Mouse (Mus musculus): Measurements from ENCODE around the gene V1rd19. TPM values are rescaled to one million over a fixed set of nuclear protein-coding genes. Genes with fewer than 3 reads are reported as not detected.
A peak's percentile ranks its signal among the peaks of the same experiment; 100 is the strongest.
"Not testable (repeated sequence)": the region's sequence is repeated elsewhere in the genome, so short reads cannot be mapped to it uniquely, and the experiment has no call there.

V1rd19 gene
- not detected for total RNA-seq (2021)

DNA sequence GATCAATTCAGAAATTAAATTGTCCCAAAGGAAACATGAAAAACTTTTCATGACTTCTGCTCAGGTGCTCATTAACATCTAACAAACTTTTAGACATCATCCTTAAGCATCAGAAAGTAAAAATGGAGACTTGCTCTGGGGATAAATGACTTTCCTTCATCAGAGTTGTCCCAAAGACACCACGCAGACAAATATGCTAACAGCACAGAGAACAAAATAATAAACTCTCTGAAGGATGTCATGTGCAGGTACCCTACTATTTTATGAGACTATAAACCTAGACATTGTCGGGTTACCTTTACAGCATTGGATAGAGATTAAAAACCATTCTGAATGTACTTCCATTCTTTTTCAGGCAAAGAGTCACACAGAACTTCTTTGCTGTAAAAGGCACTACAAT, at the start of gene V1rd19:
V1rd19 (plus strand) TSS at position 301 of the 400 bp plus-strand sequence.
- DNase-seq, result no peak
- intact Hi-C loops (cut with DNase I), result no loop called here

- intact Hi-C loops (cut with DNase I), result loop anchor here (5.0 to 10.0 kb wide), 2 partner anchors 257 to 329 kb away; no protein-coding TSS in a partner anchor
These were observed 33.4 kb upstream of the V1rd19 start for GRCm38 (mm10) chr7:23968044-23968443.

DNA sequence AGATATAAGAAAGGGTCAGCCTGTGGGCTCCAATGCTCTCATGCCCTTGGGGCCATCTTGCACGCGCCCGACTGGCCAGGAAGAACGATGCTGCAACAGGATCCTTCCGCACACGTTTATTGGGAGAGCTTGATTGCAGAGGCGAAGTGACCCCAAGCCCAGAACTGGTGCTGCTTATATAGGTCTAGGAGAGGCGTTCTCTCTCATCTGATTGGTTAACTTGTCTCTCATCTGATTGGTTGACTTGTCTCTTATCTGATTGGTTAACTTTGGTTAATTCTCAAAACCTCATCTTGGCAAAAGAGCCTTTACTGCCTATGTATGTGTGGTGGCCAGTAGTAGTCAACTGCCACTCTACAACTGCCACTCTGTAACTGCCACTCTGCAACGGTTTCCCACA, 27.2 kb upstream of the V1rd19 start, which contains the start of gene Vmn1r181:
Vmn1r181 (plus strand) TSS at position 301 of the 400 bp plus-strand sequence.
- intact Hi-C loops (cut with DNase I); DNase-seq: not testable (repeated sequence)

More at GRCm38 (mm10) chr7:23968044-23968443, 33.4 kb upstream of the V1rd19 start:
- peak; percentile 3 to 11 for DNase-seq

DNA sequence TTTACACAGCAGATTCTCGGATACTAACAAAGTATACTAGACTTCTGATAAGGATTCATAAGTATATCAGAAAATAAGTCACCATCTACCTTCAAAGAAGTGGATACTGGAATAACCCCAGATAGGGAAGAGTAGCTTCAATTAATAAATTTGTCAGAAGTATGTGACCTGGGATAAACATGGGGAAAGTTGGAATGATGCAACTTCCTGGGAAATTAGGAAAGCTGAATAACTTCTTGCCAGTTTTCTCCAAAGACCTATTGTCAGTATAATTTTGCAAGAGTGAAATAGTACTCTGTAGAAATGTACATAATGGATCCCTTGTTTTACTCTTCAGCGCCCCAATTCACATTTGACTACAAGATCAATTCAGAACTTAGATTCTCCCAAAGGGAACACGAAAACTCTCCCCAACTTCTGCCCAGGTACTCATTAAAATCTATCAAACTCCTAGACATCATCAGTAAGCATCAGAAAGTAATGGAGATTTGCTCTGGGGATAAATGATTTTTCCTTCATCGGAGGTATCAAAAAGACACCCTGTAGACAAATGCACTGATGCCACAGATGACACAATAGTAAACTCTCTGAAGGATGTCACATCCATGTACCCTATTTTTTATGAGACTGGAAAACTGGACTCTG, 51.3 kb downstream of the V1rd19 start, which contains the start of gene Vmn1r183:
Vmn1r183 (plus strand) TSS at position 595 of the 645 bp plus-strand sequence.
- no peak for DNase-seq
- intact Hi-C loops (cut with DNase I), result no loop called here

Other genes starting within 250 kb of the V1rd19 start
- gene Vmn1r174, start 249.4 kb upstream of the V1rd19 start, total RNA-seq (2021), result not detected
- not detected for gene Vmn1r175, start 191.0 kb upstream of the V1rd19 start, total RNA-seq (2021)
- gene Vmn1r176, start 164.3 kb upstream of the V1rd19 start, total RNA-seq (2021), result not detected
- gene Vmn1r177, start 135.2 kb upstream of the V1rd19 start, total RNA-seq (2021), result not detected
- not detected for gene Vmn1r178, start 109.7 kb upstream of the V1rd19 start, total RNA-seq (2021)
- gene Vmn1r179, start 74.7 kb upstream of the V1rd19 start, total RNA-seq (2021), result not detected
- gene Vmn1r180, start 51.1 kb upstream of the V1rd19 start, total RNA-seq (2021), result not detected
- gene Vmn1r181, start 27.1 kb upstream of the V1rd19 start, total RNA-seq (2021), result not detected
- gene Vmn1r183, start 51.6 kb downstream of the V1rd19 start, total RNA-seq (2021), result not detected
- 10 to 100 TPM; 13.1 TPM for gene Zfp180, start 80.2 kb downstream of the V1rd19 start, total RNA-seq (2021)
- gene Zfp112, start 110.6 kb downstream of the V1rd19 start, total RNA-seq (2021), result 1 to 10 TPM; 2.8 to 3.7 TPM
- 1 to 10 TPM; 5.5 to 6.0 TPM for gene Zfp235, start 132.5 kb downstream of the V1rd19 start, total RNA-seq (2021)
- gene Zfp114, start 173.4 kb downstream of the V1rd19 start, total RNA-seq (2021), result under 1 TPM in 1 of 2 experiments, not detected in 1; 0.11 TPM
- 1 to 10 TPM; 3.8 to 4.3 TPM for gene Zfp111, start 209.8 kb downstream of the V1rd19 start, total RNA-seq (2021)
- 1 to 10 TPM; 1.7 to 1.8 TPM for gene Zfp109, start 235.9 kb downstream of the V1rd19 start, total RNA-seq (2021)

Measured in heart, postnatal 36 days (tissue).